Mouse (Mus musculus) kidney, adult 8-10 months (tissue): Measurements from ENCODE around the gene Mecom.

Source experiments
- DNase-seq, 2 experiments: peaks; one replicate each; pipeline ENCODE4 v3.0.0; 2022

The Mecom gene

GRCm38 (mm10) chr3:30349279-30349678 is 198.5 kb downstream of the Mecom start:
- DNase-seq, result no peak

DNA sequence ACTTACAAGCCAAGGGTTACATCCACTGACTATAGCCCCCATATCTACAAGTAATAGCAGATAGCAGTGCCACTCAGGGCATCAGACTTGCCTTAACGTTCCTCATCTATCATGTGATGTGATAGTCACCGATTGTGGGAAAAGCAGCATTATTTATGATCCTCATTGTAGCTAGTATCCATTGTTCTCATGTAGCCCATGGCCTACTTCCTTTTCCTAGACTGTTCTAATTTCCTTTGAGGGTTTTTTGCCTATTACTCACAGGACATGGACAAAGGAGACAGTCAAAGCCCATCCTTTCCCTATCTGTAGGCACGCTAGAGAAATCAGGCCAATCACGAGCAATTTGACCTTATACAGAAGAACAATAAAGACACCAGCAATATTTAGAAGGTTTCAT is 203.7 kb downstream of the Mecom start:
- no peak for DNase-seq

DNA sequence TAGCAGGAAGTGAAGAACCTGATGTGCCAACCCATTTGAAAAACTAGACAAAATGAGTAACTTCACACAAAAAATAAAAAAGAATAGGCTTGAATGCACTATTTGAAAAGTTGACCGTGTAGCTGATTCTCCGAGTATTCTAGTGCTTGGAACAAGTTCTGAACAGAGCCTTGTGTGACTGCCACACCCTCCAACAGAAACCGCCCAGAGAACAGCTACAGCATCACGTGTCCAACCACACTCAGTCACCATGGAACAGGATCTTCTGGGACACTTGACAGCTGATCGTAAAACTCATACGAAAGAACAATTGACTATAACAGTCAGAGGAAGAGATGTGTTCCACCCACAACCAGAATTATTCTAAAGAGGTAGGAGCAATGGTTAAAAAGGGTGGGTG is 215.5 kb downstream of the Mecom start:
- no peak for DNase-seq

- no peak for DNase-seq
Observed at GRCm38 (mm10) chr3:30330476-30330875, 217.3 kb downstream of the Mecom start.

- DNase-seq, result no peak
Observed at GRCm38 (mm10) chr3:30330021-30330420, 217.8 kb downstream of the Mecom start.

GRCm38 (mm10) chr3:30314955-30315354 is 232.9 kb downstream of the Mecom start:
- DNase-seq, result no peak

DNA sequence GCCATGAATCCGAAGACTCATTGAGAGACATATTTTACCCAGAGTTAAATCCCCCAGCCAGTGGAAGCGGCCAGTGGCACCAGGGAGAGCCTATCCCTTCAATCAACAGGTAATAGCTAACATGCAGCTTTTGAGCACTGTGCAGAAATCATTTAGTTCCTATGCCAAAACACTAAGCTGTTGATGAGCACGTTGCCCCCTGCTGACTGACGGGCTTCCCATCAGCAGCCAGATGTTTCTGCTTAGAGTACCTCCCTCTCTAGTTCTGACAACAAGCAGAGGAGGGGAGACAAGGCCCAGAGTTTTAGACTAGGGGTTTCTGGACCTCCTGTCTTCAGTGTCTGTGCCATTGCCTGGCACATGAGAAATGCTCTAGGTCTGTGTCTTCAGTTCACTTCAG is 239.7 kb downstream of the Mecom start:
- DNase-seq, result no peak

- no peak for DNase-seq
Observed at GRCm38 (mm10) chr3:30307601-30308000, 240.2 kb downstream of the Mecom start.

DNA sequence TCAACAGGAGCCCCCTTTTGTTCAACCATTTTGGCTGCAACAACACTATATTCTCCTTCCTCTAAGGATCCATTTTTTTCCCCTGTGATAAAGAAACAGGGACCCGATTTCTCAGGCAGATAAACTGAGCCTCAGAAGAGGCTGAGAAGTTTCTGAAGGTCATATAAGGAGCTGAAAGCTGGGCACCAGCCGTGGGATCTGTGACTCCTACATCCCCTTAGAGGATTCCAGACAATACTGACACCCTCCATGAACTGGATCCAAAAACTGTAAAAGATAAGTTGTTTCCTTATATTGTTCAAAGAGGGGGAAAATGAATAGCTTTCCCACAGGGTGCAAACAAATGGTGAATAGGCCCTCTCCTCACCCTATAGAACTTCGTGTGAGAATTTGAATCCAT is 241.7 kb downstream of the Mecom start:
- no peak for DNase-seq

DNA sequence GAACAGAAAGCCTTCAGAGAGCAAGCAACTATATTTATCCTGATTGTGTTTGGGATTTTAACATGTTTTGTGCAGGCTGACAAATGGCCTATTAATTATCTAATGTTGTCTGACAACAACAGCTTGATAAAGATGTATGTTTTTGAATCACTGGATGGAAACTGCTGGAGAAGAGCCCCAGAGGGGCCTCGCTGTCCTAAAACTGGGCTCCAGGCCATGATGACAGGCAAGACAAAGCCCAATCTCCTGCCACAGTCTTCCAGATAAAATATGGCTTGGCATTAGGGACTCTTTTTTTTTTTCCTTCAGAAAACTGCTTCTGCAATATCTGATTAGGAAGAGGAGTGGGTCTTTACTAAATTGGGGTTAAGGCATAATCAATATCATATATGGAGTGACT is 248.3 kb downstream of the Mecom start:
- no peak for DNase-seq

DNA sequence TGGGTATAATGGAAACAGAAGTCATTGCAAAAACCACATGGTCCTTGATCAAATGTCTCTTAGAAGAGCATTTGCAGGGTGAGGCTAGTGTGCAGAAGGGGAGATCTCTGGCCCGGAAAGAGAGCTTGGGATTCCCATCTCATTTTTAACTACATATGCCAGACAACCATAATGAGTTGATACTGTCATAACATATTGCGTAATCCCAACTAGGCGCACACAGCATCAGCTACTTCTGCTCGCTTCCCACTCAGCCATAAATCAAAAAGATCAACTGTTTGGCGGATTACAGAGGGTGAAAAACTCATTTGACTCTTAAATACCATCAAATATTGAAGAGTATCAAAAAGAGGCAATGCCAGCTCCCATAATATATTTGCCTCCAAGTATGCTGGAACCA is 253.4 kb downstream of the Mecom start:
- DNase-seq, result no peak

DNA sequence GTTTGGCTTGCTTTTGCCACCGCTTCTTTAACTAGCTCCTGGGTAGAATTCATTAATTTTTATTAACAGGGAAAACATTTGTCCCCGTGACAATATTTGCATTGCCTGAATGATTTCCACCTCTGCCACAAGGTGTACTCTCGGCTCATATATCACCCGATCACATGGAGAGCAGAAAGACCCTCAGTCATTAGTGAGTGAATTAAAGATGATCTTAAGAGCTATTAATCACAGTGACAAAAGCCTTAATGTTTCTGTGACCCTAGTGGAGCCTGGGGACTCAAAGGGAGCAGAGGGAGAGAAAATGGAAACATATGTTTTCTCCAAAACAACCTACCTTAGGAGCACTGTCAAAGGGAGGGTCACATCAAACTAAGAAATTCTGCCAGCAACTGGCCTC is 261.3 kb downstream of the Mecom start:
- no peak for DNase-seq

GRCm38 (mm10) chr3:30284094-30284493 is 263.7 kb downstream of the Mecom start:
- no peak for DNase-seq

DNA sequence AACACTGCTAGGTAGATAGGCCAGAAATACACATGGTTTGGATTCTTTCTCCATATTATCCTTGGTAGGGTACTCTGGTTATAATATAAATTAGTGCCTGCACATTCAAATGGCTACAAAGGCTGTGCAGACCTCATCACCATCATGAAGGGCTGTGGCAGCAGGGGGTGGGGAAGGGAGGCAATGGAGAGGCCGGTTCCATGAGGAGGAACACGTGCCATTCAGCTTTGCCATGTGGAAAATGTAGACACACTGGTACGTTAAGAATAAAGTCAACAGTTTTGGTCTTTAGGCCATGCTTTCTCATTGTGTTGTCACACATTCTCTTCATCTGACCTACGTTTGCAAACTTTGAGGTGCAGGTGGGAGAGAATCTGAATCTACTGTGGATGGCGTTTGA is 264.2 kb downstream of the Mecom start:
- no peak for DNase-seq

DNA sequence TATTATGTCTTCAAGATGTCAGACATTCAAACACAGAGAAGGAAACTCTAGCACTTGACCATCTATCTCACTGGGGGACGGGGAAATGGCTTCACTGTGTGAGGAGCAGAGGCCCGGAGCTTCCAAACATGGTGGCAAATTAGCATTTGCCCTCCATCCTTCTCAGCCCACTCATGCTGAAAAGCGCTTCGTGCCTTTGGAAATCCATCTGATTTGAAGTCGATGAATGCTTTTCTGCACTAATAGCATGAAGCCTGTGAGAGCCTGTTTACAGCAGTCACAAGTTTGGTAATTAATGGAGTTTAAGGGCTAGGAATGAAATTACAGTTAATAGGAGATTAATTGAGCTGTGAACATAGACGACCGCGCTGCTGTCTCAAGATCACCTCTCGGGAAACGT is 270.2 kb downstream of the Mecom start:
- DNase-seq, result no peak

DNA sequence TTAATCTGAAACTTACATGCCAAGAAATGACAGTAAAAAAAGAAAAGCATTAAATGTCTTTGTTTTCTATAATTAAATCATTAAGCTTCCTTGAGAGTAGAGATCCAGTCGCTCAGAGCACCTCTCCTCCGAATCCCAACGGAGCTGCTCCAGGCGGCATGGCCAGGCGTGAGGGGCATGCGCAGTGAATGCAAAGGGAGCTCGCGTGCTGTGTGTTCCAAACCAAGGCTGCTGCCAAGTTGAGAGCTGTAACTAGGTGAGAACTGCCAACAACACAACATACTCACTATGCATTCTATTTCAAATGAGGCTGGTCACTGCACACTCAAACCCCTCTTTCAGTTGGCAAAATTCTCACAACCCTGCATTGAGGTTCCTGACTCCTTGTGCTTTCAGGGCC is 271.7 kb downstream of the Mecom start:
- no peak for DNase-seq

DNA sequence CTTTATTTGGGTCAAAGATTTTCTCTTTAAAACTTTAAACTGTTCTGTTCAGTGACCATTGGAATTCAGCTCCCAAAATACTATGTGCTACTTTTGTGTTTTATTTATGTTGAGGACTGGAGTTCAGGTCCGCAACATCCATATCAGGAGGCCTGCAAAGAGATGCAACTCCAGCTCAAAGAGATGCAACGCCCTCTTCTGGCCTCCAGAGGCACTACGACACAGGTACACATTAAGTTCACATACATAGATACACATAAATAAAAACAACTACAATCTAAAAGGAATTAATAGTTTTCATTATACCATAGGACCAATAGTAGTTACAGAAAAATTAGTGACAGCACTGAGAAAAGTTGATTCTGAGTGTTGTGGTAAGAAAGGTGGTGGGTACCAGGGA is 278.6 kb downstream of the Mecom start:
- no peak for DNase-seq

DNA sequence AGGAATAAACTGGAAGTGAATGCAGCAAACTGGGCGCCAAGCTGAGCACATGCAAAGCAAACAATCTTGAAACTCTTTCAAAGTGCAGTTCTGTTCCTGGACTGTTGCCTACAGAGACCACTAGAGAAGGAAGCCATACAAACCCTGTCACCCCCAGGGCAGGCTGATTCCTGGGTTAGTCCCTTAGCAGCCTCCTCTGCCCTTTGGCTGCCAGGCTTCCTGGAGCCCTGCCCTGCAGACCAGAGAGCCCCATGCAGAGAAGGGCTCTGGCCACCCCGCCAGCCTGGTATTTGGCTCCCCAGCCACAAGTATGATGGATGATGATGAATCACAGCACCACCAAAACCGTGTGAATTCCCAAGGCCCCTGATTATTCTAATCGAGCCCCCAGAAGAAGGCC is 286.9 kb downstream of the Mecom start:
- no peak for DNase-seq

GRCm38 (mm10) chr3:30258421-30258820 is 289.4 kb downstream of the Mecom start:
- DNase-seq, result no peak

- no peak for DNase-seq
Observed at GRCm38 (mm10) chr3:30257776-30258175, 290.0 kb downstream of the Mecom start.

DNA sequence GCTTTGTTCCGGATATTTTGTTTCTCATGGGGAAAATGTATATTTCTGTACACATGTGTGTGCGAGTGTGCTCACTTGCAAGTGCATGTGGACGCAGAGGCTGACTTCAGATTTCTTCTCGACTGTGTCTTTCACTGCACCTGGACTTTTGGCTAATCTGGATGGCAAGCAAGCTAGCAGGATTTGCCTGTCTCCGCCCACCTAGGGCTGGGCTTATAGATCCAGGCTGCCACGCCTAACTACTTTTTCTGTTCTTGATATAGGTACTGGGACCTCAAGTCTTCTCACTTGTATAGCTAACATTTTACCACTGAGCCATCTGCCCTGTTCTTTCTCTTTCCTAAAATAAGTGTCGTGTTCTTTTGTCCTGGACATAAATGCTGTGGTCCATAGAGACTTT is 290.9 kb downstream of the Mecom start:
- no peak for DNase-seq

DNA sequence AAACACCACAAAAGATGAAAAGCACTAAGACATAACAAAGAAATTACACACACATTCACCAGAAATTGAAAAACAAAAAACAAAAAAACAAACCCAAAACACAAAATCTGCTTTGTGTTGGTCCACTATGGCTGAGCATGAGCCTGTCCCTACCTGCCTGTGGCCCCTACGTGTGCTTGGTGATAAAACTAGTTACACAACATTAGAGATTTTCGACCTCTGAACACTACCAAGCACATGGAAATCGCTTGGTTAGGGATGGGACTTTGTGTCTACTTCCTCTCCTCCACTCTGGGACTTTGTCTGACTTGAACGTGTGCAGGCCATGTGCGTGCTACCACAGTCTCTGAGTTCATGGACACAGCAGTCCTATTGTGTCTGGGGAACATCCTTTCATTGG is 292.0 kb downstream of the Mecom start:
- DNase-seq, result no peak

- DNase-seq, result no peak
Observed at GRCm38 (mm10) chr3:30254451-30254850, 293.4 kb downstream of the Mecom start.

DNA sequence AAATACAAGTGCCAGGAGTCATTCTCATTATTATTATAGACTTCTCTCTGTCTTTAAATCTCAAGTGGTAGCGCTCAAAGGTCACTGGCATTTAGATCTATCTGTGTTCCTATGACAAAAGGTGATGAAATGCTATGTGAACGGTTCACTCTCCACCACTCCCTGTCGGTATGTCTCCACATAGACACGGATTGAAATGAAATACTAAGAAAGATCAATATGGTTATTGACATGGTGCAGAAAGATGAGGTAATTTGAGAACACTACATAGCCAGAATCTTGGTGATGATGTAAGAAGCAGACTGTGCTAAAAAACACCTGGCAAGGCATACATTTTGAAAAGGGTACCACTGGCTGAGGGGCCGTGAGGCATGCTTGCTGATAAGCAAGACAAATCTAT is 294.1 kb downstream of the Mecom start:
- DNase-seq, result no peak

DNA sequence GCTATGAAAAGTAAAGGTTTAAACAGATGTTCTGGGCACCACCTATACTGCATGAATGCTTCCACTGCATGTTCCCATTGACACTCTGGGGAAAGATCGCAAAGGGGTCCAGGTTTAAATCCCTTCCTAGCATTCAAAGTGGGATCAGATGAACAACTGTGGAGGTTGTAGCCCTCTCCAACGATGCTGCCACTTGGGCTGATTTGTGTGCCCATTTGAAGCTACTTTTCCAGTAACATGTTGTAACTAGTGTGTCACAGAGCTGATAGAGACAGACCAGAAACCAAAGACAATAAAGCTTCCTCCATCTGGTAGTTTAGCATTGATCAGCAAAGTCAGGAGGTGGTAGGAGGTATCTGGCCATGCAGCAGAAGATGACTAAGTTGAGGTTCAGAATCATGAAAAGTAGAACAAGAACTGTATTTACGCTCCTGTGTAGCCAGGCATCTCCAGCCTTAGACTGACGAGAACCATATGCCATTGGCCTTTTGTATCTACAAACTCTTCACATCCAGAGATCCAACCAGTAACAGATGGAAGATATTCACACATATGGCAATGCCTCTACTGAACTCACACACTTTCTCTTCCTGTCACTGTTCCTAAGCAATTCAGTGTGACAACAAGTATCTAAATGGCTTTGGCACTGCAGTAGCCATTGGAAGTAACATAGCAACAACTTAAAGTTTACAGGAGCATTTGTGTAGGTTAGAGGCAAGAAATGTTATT is 299.0 kb downstream of the Mecom start:
- DNase-seq, result no peak

DNA sequence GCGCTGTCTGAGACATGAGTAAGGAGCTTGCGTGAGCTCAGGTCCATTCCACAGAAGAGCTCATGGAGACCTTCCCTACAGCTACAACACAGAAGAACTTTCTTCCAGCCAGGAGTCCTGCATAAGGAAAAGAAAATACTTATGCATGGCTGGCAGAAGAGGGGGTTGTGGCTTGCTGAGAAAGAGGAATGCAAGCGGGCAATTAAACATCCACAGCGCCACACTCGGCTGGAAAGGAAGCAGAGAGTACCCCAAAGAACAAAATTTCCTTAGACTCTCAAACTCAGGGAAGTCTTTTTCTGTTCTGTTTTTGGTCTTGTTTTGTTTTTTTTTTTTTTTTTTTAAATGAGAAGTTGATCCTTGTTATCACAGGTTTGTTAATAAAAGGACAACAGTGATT is 300.6 kb downstream of the Mecom start:
- DNase-seq, result peak in 1 of 2 experiments; percentile 24
